Mouse (Mus musculus): ENCODE results near the gene Dock9. TPM values are rescaled to one million over a fixed set of nuclear protein-coding genes. Genes with fewer than 3 reads are reported as not detected.
"Not testable (repeated sequence)": the region's sequence is repeated elsewhere in the genome, so short reads cannot be mapped to it uniquely, and the experiment has no call there.

Gene Dock9
- polyA plus RNA-seq, 1 experiment, result 68.4 TPM

DNA sequence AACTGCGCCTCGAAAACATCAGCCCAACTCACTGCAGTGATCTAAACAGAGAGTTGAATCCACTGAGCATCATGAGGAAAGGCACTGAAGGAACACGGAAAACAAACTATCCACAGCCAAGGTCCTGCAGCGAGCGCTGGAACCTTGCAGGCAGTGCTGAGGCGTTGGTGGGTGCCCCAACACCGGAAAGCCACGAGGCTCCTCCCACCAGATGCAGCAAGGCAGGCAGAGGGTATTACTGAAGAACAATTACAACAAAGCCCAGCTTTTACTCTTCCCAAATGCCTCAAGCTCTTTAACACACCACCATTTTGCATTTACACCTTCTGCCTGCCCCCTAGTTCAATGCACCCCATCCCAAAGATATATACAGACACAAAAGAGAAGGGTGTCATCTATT lies 65.4 kb downstream of the Dock9 start:
- no peak overlapping the region for H3K4me3 ChIP-seq (ENCODE audit: insufficient read depth, low read length)
- no peak for TF ChIP-seq POLR2A (IDR thresholded peaks at IDR 0.05; ENCODE audit: extremely low read depth, insufficient read depth, low read length)
- TF ChIP-seq CTCF (IDR thresholded peaks at IDR 0.05; ENCODE audit: extremely low read depth, insufficient read depth, low read length), result no peak
- H3K27ac ChIP-seq (ENCODE audit: insufficient read depth, low read length), result no peak overlapping the region
- H3K4me1 ChIP-seq (ENCODE audit: control insufficient read depth, insufficient read depth, low read length), result peaks cover 14% of the 10 kb centered on the region

DNA sequence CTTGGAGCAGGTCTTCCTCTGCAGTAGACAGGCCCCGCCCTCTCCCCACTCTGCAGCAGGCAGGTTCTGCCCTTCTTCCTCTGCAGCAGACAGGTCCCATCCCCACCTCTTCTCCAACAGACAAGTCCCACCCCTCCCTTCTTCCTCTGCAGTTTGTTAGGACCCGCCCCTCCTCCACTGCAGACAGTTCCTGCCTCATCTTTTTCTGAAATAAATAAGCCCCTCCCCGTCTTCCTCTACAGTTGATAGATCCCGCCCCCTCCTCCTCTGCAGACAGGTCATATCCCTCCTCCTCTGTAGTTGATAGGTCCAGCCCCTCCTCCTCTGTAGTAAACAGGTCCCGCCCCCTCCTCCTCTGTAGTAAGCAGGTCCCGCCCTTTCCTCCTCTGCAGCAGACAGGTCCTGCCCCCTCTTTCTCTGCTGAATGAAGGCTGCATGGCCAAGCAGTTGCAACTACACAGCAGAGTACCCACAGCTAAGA lies 65.9 kb downstream of the Dock9 start:
- Histone ChIP-seq H3K27ac (ENCODE audit: insufficient read depth, low read length) (no peak overlapping the region), H3K4me3 (ENCODE audit: insufficient read depth, low read length) (no peak overlapping the region), H3K4me1 (ENCODE audit: control insufficient read depth, insufficient read depth, low read length) (peaks cover 14% of the 10 kb centered on the region)
- TF ChIP-seq POLR2A (IDR thresholded peaks at IDR 0.05; ENCODE audit: extremely low read depth, insufficient read depth, low read length) (no peak), CTCF (IDR thresholded peaks at IDR 0.05; ENCODE audit: extremely low read depth, insufficient read depth, low read length) (no peak)

DNA sequence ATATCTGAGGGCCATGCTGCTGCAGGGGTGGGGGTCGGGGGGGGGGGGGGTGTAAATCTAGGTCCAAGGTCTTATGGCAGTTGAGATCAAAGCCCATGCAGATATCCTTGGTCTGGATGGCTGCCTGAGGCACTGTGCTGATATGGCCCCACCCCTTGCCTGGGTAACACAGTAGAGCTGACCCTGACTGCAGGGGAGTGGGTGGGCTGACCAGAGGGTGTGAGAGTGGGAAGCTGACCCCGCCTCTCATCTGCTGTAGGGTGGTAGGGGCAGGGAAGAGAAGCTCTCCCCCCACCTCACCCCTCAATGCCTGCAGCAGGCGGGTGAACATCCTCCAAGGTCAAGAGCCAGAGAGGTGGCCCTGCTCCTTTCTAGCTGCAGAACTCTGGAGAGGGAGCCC lies 66.7 kb downstream of the Dock9 start:
- no peak overlapping the region for H3K4me3 ChIP-seq (ENCODE audit: insufficient read depth, low read length)
- no peak for TF ChIP-seq POLR2A (IDR thresholded peaks at IDR 0.05; ENCODE audit: extremely low read depth, insufficient read depth, low read length)
- no peak for TF ChIP-seq CTCF (IDR thresholded peaks at IDR 0.05; ENCODE audit: extremely low read depth, insufficient read depth, low read length)
- peaks cover 11% of the 10 kb centered on the region for H3K4me1 ChIP-seq (ENCODE audit: control insufficient read depth, insufficient read depth, low read length)
- no peak overlapping the region for H3K27ac ChIP-seq (ENCODE audit: insufficient read depth, low read length)

GRCm38 (mm10) chr14:121727996-121728395 lies 69.6 kb downstream of the Dock9 start:
- no peak overlapping the region for H3K4me3 ChIP-seq (ENCODE audit: insufficient read depth, low read length)
- H3K4me1 ChIP-seq (ENCODE audit: control insufficient read depth, insufficient read depth, low read length), result peaks cover 6% of the 10 kb centered on the region; the same call in 1 of the 2 replicates
- no peak overlapping the region for H3K27ac ChIP-seq (ENCODE audit: insufficient read depth, low read length)
- no peak for TF ChIP-seq POLR2A (IDR thresholded peaks at IDR 0.05; ENCODE audit: extremely low read depth, insufficient read depth, low read length)
- no peak for TF ChIP-seq CTCF (IDR thresholded peaks at IDR 0.05; ENCODE audit: extremely low read depth, insufficient read depth, low read length)

DNA sequence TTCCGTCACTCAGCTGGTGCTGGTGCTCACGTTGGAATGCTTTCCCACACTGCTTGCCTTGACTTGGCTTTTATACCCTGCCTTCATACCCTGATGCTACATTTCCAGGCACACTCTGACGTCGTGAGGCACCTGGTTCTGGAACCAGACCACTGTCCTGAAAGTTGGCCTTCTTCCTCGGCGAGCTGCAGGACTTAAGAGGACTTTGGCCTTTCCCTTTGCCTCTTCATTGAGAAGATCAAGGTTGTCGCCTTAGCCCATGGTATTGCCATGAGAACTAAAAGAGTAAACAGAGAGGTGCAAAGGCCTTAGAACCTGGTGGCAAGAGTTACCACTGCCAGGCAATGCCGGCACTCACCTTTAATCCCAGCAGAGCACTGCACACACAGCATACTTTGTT lies 73.1 kb downstream of the Dock9 start:
- no peak overlapping the region for H3K4me3 ChIP-seq (ENCODE audit: insufficient read depth, low read length)

DNA sequence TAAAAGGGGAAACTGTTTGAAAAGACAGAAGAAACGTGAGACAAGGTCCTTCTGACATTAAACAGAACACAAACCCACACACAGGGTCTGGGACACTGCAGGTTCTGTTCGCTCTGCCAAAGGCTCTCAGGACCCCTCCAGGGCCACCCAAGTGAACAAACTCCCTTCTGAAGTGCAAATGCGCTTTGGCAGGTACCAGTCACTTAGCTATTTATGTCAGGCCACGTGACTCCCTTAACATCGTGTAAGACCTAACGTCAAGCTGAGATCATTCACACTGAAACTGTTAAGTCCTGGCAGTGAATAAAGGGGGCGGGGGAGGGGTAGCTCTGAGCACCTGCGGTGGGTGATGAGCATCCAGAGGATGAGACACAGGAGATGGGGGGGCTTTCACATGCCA lies 74.9 kb downstream of the Dock9 start:
- no peak for TF ChIP-seq CTCF (IDR thresholded peaks at IDR 0.05; ENCODE audit: extremely low read depth, insufficient read depth, low read length)
- TF ChIP-seq POLR2A (IDR thresholded peaks at IDR 0.05; ENCODE audit: extremely low read depth, insufficient read depth, low read length), result no peak
- peaks cover 9% of the 10 kb centered on the region for H3K4me1 ChIP-seq (ENCODE audit: control insufficient read depth, insufficient read depth, low read length)
- no peak overlapping the region for H3K4me3 ChIP-seq (ENCODE audit: insufficient read depth, low read length)
- H3K27ac ChIP-seq (ENCODE audit: insufficient read depth, low read length), result no peak overlapping the region

More for the DNA sequence above, 73.1 kb downstream of the Dock9 start:
- Histone ChIP-seq H3K27ac (ENCODE audit: insufficient read depth, low read length) (no peak overlapping the region), H3K4me1 (ENCODE audit: control insufficient read depth, insufficient read depth, low read length) (peaks cover 9% of the 10 kb centered on the region)
- TF ChIP-seq CTCF (IDR thresholded peaks at IDR 0.05; ENCODE audit: extremely low read depth, insufficient read depth, low read length) (no peak), POLR2A (IDR thresholded peaks at IDR 0.05; ENCODE audit: extremely low read depth, insufficient read depth, low read length) (no peak)

GRCm38 (mm10) chr14:121721431-121721830 lies 76.2 kb downstream of the Dock9 start:
- Histone ChIP-seq H3K4me1 (ENCODE audit: control insufficient read depth, insufficient read depth, low read length) (peaks cover 9% of the 10 kb centered on the region), H3K4me3 (ENCODE audit: insufficient read depth, low read length) (no peak overlapping the region), H3K27ac (ENCODE audit: insufficient read depth, low read length) (no peak overlapping the region)
- TF ChIP-seq CTCF (IDR thresholded peaks at IDR 0.05; ENCODE audit: extremely low read depth, insufficient read depth, low read length) (no peak), POLR2A (IDR thresholded peaks at IDR 0.05; ENCODE audit: extremely low read depth, insufficient read depth, low read length) (no peak)

DNA sequence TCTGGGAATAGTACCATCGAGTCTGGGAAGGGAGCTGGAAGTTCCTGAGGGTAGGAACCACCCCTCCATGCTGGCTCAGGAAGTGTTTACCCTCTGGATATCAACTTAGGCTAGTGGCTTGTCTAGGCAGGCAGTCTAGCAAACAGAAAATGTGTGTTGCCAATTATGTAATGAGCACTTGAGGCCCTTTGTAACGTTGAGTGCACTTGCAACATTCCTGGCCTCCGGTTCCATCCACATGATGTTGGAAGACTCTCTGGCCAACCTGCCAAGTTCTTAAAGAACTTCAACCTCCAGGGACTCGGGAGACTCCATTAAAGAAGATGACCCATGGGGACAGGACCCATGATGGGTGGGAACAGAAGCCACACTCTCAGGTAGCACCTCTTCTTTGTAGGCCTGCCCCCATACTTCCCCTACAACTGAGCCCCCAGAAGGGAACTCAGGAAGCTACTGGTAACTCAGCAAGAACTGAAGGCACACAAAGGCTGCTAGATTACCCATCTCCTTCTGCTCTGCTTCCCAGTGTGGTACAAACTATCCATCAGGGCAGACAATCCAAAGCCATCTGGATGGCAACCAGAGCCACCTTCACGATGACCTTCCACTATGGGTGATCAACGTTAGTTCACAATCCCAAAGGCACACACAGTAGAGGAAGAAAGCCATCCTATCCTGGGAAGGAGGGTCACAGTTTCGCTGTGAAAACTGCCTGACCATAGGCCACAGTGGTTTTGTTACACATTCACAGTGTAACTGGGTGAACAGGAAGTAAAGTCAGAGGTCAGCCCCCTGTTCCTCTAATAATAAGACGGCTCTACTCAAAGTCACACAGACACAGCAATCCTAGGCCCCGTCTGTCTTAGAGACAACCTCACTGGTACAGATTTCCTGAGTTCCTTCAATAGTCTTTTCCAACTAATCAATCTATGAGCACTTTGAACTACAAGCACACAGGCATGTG lies 77.7 kb downstream of the Dock9 start:
- TF ChIP-seq POLR2A (IDR thresholded peaks at IDR 0.05; ENCODE audit: extremely low read depth, insufficient read depth, low read length), result no peak
- no peak for TF ChIP-seq CTCF (IDR thresholded peaks at IDR 0.05; ENCODE audit: extremely low read depth, insufficient read depth, low read length)
- Histone ChIP-seq H3K27ac (ENCODE audit: insufficient read depth, low read length) (no peak overlapping the region), H3K4me3 (ENCODE audit: insufficient read depth, low read length) (no peak overlapping the region), H3K4me1 (ENCODE audit: control insufficient read depth, insufficient read depth, low read length) (peaks cover 9% of the 10 kb centered on the region)

DNA sequence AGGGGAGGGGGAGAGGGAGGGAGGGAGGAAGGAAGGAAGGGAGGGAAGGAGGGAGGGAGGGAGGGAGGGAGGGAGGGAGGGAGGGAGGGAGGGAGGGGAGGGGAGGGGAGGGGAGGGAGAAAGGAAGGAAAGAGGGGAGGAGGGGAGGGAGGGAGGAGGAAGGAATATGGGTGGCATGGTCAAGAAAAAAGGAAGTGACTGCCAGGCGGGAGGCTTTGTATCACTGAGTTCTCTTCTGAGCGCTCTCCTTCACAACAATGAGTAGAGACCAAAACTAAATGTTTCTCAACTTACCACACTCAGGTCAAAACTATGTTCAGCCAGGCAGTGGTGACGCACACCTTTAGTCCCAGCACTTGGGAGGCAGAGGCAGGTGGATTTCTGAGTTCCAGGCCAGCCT lies 82.8 kb downstream of the Dock9 start:
- not testable (repeated sequence) for H3K4me1 ChIP-seq (ENCODE audit: control insufficient read depth, insufficient read depth, low read length); H3K27ac ChIP-seq (ENCODE audit: insufficient read depth, low read length); H3K4me3 ChIP-seq (ENCODE audit: insufficient read depth, low read length)

GRCm38 (mm10) chr14:121714268-121714667 lies 83.4 kb downstream of the Dock9 start:
- Histone ChIP-seq H3K4me3 (ENCODE audit: insufficient read depth, low read length) (no peak overlapping the region), H3K27ac (ENCODE audit: insufficient read depth, low read length) (no peak overlapping the region), H3K4me1 (ENCODE audit: control insufficient read depth, insufficient read depth, low read length) (peaks cover 7% of the 10 kb centered on the region)
- TF ChIP-seq CTCF (IDR thresholded peaks at IDR 0.05; ENCODE audit: extremely low read depth, insufficient read depth, low read length) (no peak), POLR2A (IDR thresholded peaks at IDR 0.05; ENCODE audit: extremely low read depth, insufficient read depth, low read length) (no peak)

All from cortical plate, adult 2 months (tissue).